Mouse (Mus musculus) embryo, embryonic 10.5 days (tissue): ENCODE results near the gene Hspb9.

Experiments
- DNase-seq: peaks from one replicate; pipeline ENCODE4 v3.0.0-alpha.2; 2015; ENCODE audit warnings: low spot score

Gene Hspb9

DNA sequence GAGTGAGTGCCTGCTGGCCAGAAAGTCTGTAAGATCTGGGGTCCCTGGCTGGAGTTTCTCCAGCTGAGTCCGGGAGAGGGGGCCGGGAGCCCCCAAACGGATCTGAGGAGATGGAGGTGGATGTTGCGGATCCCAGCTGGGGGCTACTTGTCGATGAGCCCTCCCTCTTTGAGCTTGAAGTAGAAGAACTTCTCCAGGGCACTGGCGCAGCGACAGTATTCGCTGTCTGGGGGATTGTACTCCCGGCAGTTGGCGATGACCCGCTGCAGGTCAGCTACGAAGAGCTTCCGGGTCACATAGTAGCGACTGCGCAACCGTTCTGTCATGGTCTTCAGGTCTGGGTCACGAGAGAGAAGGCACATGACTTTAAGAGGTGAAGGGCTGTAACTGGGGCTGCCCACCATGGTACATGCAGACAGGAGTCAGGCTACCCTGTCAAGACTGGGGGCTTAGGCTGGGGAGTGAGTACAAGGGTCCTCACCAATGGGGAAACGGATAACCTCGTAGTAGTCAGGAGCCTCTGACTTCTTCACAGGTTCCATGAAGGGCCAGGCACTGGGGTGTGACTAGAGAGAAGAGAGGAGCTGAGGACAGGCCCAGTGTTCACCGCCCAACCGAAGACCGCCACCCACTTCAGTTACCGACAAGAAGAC is 8.4 kb upstream of the Hspb9 start:
- DNase-seq: no peak

DNA sequence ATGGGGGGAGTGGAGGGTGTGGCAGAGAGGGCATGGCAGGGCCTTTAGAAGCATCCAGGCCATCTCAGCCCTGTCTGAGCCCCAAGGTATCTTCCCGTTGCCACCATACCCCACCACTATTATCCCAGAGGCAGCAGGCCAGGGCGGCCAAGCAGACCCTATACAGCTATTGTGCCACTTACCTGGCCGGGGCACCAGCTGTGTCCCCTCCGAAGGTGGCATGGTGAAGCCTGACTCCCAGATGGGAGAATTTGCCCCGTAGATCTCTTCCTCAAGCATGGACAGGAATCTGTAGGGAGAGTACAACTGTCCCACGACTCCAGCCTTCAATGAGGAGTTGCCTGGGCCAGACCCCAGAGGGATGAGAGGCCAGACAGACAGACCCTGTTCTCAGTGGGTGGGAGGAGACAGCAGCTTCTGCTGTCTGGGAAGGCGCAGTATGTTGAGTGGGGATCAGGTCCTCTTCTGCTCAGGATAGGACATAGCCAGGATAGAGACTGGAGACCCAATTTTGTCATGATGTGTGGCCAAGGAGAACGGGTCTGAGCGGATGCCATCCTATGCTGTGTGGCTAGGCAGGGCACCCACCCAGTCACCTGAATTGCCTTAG is 4.3 kb upstream of the Hspb9 start:
- DNase-seq: no peak

DNA sequence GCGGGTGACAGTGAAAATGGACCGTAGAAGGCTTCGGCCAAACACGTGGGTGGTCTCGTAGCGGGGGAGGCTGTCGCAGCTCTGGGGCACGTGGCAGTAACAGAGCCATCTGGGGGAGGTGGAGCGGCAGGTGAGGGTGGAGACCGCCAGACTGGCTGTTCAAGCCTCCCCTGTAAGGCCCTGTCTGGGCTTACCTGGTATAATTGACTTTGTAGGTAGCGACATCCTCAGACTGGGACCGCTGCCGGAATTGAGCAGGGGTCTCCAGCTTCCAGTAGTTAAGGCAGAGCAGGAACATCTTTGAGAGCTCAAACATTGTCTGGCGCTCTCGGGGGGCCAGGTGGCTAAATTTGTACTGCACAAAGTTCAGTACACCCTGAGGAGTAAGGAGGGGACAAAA is 3.1 kb upstream of the Hspb9 start:
- no peak for DNase-seq

DNA sequence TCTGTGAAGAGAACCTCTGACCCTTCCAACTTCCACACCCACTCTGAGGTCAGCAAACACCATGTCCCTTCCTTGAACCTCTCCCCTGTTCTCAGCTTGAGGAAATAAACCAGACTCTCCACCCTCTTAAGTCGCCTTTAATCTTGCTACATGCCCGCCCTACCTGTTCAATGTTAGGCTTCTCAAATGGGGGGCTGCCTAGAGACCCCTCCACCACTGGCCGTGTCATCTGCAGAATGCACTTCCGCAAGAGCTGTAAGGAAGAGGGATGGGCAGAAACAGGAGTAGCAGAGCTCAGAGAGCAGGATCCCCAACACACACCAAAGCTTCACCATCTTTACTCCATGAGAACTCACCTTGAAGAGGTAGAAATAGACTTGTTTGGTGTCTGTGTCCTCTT is 2.7 kb upstream of the Hspb9 start:
- DNase-seq: no peak

DNA sequence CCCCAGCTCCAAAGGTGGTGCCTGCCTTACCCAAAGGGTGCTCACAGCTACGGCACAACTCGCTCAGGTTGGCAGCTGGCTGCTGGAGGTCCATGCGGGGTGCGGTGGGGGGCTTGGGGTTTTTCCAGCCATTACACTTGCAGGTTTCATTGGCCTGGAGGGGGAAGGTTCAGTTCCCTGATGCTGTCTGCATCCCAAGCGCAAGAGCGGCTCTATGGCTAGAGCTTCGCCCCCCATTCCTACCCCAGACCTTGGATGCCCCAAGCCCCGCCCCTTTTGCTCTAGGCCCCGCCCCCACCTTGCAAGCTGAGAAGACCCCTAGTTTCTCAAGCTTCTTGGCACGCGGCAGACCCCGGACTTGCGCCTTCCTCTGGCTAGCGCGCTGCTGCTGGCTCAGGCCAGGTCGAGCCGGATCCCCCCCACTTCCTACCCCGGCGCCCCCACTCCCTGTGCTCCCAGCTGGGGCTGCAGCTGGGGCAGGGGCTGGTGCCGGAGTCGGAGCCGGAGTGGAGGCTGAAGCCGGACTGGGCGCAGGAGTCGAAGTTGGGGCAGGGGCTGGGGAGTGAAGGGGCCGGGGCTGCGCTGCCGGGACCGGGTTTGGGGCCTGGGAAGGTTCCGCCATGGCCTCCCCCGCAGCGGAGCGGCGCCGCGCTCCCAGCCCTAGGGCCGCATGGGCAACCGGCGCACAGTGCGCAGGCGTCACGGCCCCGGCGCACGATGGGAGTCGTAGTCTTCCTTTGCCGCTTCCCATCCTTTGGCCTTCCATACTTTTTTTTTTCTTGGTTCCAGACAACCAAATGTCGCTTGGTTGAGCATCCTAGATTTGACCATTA is 1.7 kb upstream of the Hspb9 start, which contains the start of gene Kat2a:
Gene Kat2a (minus strand): TSS at position 683 of the 833 bp plus-strand sequence.
- peak; percentile 94 for DNase-seq

DNA sequence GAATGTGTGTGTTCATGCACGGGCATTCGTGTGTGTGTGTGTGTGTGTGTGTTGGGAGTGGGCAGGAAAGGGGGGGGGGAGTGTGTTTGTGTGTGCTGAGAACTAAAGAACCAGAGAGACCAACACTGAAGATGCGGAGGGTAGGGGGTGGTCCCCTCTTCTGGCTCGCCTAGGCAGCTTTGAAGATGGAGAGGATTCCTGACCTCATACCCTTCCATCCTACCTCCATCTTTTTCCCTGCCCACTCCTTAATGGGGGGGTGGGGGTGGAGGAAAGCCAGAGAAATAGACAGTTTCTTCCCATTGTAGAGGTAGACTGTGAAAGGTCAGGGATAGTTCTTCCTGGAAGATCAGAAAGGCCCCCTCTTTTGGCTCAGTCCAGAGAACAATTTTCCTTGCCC is 476 bp upstream of the Hspb9 start:
- DNase-seq: no peak

DNA sequence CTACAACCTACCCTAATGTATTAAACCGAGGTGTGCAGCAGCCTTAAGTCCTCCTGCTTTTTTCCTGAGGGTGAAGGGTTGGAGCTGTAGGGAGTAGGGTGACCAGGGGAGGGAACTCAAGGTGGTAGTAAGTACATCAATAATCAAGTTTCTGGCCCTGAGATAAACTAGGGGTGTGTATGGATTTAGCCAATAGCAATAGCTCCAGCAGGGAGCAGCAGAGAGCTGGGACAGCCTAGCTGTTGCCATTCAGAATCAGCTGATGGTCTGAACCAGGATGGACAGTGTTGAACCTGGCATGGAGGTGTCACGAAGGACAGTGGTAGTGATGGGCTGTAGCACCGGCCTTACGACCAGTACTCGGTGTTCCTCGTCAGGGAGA is 875 bp downstream of the Hspb9 start:
- DNase-seq: peak; percentile 90

DNA sequence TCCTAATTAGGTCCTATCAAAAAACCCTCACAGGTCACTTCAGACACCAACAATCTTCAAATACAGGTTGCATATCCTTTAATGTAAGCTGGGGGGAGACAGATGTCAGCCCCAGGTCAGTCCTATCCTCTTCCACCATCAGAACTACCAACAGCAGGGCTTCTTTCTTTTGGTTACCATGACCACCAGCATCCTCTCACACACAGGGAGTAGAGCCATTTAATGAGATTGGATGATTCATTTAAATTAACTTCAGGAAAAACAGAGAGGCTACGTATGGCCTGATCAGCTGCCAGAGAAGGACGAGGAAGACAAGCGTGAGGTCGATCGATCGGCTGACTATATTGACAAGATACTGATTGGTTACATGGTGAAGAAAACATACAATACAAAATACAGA is 1.3 kb downstream of the Hspb9 start:
- DNase-seq: no peak

DNA sequence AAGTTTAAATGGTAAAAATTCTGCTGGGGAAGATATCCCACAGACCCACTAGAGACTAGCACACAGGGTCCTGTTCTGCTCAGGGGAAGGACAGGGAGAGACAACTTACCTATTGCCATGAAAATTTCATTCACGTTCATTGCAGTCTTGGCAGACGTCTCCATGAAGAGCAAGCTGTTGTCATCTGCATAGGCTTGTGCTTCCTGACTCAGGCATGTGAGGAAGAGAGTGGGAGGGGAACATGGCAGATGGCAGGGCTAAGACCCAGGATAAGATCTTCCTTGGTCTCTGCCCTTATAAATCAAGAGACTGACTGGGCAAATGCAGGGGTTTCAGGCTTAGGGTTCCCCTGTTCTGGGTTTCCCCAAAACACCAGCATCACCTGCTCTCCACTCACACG is 3.0 kb downstream of the Hspb9 start:
- no peak for DNase-seq

DNA sequence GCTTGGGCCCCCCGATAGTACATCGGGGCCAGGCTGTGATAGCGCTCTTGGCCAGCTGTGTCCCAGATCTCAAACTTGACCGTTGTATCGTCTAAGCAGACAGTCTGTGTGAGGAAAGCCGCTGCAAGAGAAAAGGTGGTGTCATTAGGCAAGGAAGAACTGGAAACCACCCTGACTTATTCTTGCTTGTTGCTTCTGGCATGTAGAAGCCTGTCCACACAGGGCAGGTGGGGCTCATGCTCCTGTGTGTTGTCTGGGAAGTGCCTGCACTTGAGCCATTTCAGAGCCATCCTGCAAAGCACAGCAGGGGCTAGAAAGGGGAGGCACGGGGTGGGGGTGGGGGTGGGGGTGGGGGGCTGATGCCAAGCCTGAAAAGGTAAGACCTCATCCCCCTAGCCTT is 4.8 kb downstream of the Hspb9 start:
- no peak for DNase-seq

DNA sequence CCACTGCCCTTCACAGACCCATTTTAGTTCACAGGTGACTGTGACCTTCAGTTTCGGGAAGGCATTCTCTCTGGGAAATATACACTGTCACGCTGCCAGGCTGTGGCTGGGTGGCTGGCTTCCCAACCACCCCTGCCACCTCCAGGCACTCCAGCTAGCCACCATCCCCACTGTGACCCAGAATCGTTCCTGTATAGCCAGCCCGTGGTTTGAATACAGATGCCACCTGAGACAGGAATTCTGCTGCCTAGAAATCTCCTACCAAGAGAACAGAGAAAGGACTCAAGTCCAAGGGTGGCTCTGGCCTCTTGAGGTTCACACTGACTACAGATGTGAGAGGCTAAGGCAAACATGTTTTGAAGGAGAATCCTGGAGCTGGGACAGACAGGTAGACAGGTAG is 5.2 kb downstream of the Hspb9 start:
- no peak for DNase-seq

DNA sequence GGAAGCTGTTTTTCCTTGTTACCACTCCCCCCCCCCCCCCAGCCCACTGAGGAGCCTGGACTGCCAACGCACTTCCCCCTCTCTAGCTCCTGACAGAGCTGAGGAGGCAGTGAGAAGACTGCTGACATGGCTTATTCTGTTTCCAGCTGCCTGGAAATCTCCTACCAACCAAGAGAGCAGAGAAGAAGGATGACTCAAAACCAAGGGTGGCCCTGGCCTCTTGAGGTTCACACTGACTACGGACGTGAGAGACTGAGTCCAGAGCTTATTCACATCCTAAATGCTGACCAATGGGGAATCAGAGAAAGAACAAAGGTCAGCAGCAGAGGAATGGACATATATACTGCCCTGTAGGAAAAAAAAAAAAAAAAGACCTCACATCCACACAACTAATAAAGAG is 5.7 kb downstream of the Hspb9 start:
- no peak for DNase-seq

DNA sequence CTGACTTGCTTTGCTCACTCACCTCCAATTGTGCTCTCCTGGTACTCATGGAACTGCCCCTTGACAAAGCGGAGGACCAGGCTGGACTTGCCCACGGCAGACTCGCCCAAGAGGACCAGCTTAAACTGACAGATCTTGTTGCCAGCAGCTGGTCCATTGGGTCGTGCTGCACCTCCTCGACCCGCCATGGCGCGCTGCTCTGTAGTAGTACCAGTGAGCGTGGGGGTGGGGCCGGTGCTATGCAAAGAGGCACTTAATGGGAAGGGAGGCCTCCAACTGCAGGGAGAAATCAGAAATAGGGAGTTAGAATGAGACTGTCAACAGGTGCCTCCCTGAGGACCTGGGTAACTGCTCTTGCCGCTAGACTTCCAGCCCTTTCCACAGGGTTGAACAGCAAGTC is 6.2 kb downstream of the Hspb9 start:
- no peak for DNase-seq

DNA sequence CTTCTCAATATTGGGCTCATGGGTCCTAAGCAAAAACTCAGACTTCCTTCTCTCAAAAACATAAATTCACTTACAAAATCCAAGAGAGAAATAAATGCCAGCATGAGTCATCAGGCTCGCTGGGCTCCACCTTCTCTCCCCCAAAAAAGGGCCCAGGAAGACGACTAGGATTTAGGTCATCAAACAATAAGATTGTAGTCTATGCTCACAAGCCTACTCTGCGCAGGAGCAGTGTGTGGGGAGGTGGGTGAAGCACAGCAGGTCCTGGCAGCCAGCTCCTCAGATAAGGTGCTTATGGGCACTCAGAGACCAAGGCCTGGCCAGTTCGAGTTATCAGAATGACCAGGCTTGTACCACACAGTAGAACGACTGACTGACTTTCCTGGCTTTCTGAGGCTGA is 6.7 kb downstream of the Hspb9 start:
- DNase-seq: no peak

DNA sequence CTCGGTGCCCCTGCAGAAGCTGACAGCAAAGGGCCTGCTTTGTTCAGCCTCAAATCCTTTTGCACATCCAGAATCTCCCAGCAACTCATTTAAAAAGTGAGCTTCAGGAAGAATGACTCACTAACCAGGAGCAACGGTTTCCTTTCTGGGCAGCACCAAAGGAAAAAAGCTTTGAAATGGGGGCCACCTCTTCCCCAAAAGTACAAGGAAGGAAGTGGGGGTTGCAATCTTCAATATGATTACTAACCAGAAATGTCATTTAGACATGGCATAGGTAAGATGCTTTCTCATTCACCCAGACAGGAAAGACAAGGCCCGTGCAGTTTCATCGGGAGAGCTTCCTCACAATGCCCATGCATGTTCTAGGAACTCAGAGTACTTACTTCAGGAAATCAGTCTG is 7.6 kb downstream of the Hspb9 start:
- no peak for DNase-seq

DNA sequence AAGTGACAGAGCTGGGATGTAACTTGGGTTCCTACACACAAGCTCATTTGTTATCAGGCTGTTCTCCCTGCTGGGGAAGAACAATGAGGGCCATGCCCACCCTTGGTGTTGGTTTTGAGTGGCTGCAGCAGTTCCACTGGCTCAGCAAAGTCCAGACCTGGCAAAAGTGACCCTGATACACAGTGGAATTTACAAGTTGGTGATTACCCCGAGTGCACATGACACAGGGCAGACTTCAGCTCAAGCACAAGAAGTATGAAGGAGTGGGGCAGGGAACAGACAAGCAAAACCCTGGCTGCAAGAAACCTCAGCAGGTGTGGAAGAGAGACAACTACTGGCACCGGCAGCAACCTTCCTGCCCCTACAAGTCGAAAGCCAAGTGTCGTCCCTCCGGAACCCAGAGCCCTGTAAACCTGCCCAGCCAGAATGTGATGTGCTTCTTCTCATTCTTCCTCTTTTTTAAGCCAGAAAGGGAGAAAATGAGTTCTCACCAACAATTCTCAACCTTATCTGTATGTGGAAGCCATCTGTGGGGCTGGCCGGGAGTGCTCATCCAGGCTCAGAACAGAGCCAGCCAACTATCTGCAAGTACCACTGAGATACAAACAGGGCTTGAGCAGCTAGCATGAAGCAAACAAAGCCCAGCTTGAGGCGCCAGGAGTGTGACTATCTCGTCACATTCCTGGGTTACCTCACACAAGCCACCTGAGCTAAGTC is 8.3 kb downstream of the Hspb9 start:
- no peak for DNase-seq

DNA sequence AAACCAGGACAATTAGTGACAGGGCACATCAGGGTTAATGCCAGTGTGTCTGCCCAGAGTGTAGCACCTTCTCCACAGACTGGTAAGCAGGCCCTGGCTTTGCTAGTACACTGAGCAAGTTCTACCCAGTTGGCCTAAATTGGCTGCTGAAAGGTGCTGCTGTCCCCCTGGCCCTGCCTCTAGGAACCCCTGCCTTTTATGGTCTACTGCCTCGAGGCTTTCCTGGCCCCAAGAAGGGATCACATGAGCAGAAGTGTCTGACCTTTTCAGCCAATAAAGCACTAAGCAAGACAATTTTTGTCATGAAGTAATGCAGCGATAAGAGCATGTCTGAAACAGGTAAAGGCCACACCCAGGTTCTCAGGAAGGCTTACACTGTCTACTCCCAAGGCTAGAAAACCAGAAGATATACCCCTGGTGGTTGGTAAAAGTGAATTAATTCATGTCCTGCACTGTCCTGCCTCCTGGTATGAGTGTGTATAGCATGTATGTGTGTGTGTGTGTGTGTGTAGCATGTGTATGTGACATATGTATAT is 8.9 kb downstream of the Hspb9 start:
- no peak for DNase-seq

DNA sequence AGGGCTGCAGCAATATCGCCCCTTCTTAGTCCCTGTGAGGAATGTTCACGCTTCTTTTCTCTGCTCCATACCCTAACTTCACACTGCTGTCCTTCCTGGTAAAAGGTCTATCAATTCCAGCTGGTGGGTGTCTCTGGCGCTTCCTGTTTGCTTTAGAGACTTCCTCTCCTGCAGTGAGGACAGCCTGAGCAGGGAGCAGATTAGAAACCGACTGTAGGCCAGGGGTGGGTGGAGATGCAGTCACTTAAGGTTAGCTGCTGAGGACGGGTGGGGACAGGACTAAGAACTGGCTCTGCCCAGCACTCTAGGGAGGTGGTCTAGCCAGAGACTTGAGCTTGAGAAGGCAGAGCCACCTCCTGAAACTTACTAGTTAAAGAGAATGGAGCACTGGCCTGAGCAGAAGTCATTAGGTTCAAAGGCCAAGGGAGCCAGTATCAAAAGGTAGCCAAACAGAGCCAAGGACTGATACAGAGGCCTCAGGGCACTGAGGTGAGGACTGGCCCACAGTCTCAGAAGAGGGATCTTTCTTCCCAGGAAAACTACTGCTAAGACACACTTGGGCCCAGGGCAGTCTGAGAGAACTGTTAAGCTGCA is 11.4 kb downstream of the Hspb9 start:
- no peak for DNase-seq

DNA sequence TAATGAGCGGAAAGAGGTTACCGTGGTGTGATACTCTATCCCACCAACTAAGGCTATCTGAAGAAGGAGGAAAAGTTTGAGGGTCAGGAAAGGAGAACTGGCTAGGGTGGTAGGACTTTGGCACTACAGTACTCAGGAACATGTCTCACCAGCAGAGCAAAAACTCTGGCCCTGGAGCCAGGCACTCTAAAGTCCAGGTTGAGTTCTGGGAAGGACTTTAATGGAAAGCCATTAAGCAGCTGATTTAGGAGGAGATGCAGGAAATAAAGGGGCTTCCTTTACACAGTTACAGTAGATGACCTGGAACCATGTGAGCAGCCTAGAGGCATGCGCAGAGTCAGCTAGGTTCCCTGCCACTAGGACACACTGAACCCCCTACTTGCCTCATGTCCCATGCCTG is 13.6 kb downstream of the Hspb9 start:
- DNase-seq: no peak

DNA sequence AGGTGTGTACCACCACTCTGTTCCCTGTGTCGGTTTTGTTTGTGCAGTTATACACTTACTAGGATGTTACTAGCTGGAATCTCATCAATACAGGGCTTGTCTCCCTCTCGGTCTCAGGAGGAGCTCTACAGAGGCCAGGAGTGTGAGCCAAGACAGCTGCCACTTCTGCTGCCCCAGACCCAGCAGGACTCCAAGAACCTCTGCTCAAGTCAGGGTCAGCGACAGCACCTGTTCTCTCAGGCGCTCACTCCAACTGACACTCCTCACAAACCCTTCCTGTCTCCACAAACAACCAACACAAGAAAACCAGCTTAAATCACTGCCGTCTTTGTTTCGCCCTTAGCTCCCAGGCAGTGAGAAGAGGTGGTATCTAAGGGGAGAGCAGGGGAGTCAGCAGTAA is 15.0 kb downstream of the Hspb9 start:
- no peak for DNase-seq

DNA sequence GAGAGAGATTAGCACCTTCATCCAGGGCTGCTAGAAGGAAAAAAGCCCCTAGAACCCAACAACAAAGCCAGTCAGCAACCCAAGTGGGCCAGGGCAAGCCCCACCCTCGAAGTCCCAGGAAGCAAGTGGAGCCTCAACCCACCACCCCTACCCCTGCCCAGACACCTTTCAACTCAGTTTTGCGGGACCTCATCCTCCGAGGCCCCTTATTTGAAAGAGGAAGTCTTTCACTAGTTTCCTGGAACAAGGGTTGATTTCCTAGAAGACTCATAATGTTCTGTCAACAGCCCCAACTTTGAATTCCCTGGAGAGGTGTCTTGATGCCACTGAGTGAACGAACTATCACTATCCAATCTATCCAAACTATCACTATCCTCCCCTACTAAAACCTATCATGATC is 16.3 kb downstream of the Hspb9 start:
- DNase-seq: no peak
